Mouse (Mus musculus): ENCODE results near the gene Ttll9.

GRCm38 (mm10) chr2:152926896-152927295 lies 35.4 kb upstream of the Ttll9 start:
- TF ChIP-seq CTCF (IDR thresholded peaks at IDR 0.05 in 2 of 3, conservative IDR thresholded peaks at IDR 0.05 in 1 of 3; ENCODE audit: control insufficient read depth in 1 of 3, insufficient read depth in 1 of 3, low read depth in 2 of 3, low read length in 3 of 3, poor library complexity in 1 of 3, severe bottlenecking in 1 of 3): no peak
- no peak for TF ChIP-seq GATA1 (IDR thresholded peaks at IDR 0.05; ENCODE audit: low read depth, low read length)
- TF ChIP-seq POLR2A (IDR thresholded peaks at IDR 0.05; ENCODE audit: control insufficient read depth in 1 of 2, insufficient read depth in 1 of 2, low read depth in 1 of 2, low read length in 2 of 2, poor library complexity in 1 of 2): no peak
- TF ChIP-seq TCF12 (IDR thresholded peaks at IDR 0.05; ENCODE audit: low read depth, low read length): no peak
- TF ChIP-seq POLR2AphosphoS5 (IDR thresholded peaks at IDR 0.05; ENCODE audit: borderline replicate concordance, low read depth, low read length): no peak
